Mouse (Mus musculus): Measurements from ENCODE around the gene Kcnq4. TPM values are rescaled to one million over a fixed set of nuclear protein-coding genes. Genes with fewer than 3 reads are reported as not detected.

Gene Kcnq4
- polyA plus RNA-seq, 1 experiment, result not detected

- Histone ChIP-seq H3K9me3 (no peaks in the 10 kb centered on the region), H3K27me3 (replicated peaks) (peaks cover 99% of the 10 kb centered on the region), H3K4me3 (replicated peaks) (no peak overlapping the region), H3K4me1 (peaks cover 32% of the 10 kb centered on the region), H3K36me3 (replicated peaks; ENCODE audit: low read length) (no peaks in the 10 kb centered on the region)
- TF ChIP-seq FLI1 (IDR thresholded peaks at IDR 0.05; ENCODE audit: low read length), result no peak
- TF ChIP-seq GATA1 (IDR thresholded peaks at IDR 0.05; ENCODE audit: borderline replicate concordance, low read length), result no peak
Measured at GRCm38 (mm10) chr4:120713021-120713420, 35.4 kb downstream of the Kcnq4 start.

- TF ChIP-seq FLI1 (IDR thresholded peaks at IDR 0.05; ENCODE audit: low read length), result no peak
- TF ChIP-seq GATA1 (IDR thresholded peaks at IDR 0.05; ENCODE audit: borderline replicate concordance, low read length), result no peak
Measured at GRCm38 (mm10) chr4:120712236-120712635, 36.2 kb downstream of the Kcnq4 start.

GRCm38 (mm10) chr4:120702511-120702910 lies 45.9 kb downstream of the Kcnq4 start:
- Histone ChIP-seq H3K4me1 (peaks cover 13% of the 10 kb centered on the region; the same call in 1 of the 2 replicates), H3K36me3 (replicated peaks; ENCODE audit: low read length) (no peaks in the 10 kb centered on the region), H3K9me3 (no peaks in the 10 kb centered on the region), H3K27me3 (replicated peaks) (peaks cover 92% of the 10 kb centered on the region), H3K4me3 (replicated peaks) (no peak overlapping the region)
- no peak for TF ChIP-seq GATA1 (IDR thresholded peaks at IDR 0.05; ENCODE audit: borderline replicate concordance, low read length)
- no peak for TF ChIP-seq FLI1 (IDR thresholded peaks at IDR 0.05; ENCODE audit: low read length)

More at GRCm38 (mm10) chr4:120712236-120712635, 36.2 kb downstream of the Kcnq4 start:
- Histone ChIP-seq H3K36me3 (replicated peaks; ENCODE audit: low read length) (no peaks in the 10 kb centered on the region), H3K27me3 (replicated peaks) (peaks cover 98% of the 10 kb centered on the region), H3K4me1 (peaks cover 29% of the 10 kb centered on the region), H3K9me3 (no peaks in the 10 kb centered on the region), H3K4me3 (replicated peaks) (no peak overlapping the region)

GRCm38 (mm10) chr4:120702056-120702455 lies 46.4 kb downstream of the Kcnq4 start:
- H3K4me3 ChIP-seq (replicated peaks), result no peak overlapping the region
- H3K4me1 ChIP-seq, result peaks cover 13% of the 10 kb centered on the region; the same call in 1 of the 2 replicates
- H3K9me3 ChIP-seq, result no peaks in the 10 kb centered on the region
- TF ChIP-seq FLI1 (IDR thresholded peaks at IDR 0.05; ENCODE audit: low read length) (no peak), GATA1 (IDR thresholded peaks at IDR 0.05; ENCODE audit: borderline replicate concordance, low read length) (no peak)
- H3K36me3 ChIP-seq (replicated peaks; ENCODE audit: low read length), result no peaks in the 10 kb centered on the region
- H3K27me3 ChIP-seq (replicated peaks), result peaks cover 94% of the 10 kb centered on the region

- Histone ChIP-seq H3K4me3 (replicated peaks) (no peak overlapping the region), H3K27me3 (replicated peaks) (peaks cover 95% of the 10 kb centered on the region), H3K4me1 (peaks cover 13% of the 10 kb centered on the region; the same call in 1 of the 2 replicates), H3K9me3 (no peaks in the 10 kb centered on the region), H3K36me3 (replicated peaks; ENCODE audit: low read length) (no peaks in the 10 kb centered on the region)
- TF ChIP-seq GATA1 (IDR thresholded peaks at IDR 0.05; ENCODE audit: borderline replicate concordance, low read length) (no peak), FLI1 (IDR thresholded peaks at IDR 0.05; ENCODE audit: low read length) (no peak)
Measured at GRCm38 (mm10) chr4:120701180-120701579, 47.2 kb downstream of the Kcnq4 start.

GRCm38 (mm10) chr4:120697799-120698484 lies 50.5 kb downstream of the Kcnq4 start:
- H3K36me3 ChIP-seq (replicated peaks; ENCODE audit: low read length), result no peaks in the 10 kb centered on the region
- H3K4me1 ChIP-seq, result peaks cover 9% of the 10 kb centered on the region; the same call in 1 of the 2 replicates
- H3K9me3 ChIP-seq, result no peaks in the 10 kb centered on the region
- TF ChIP-seq GATA1 (IDR thresholded peaks at IDR 0.05; ENCODE audit: borderline replicate concordance, low read length) (no peak), FLI1 (IDR thresholded peaks at IDR 0.05; ENCODE audit: low read length) (no peak)
- peaks cover 89% of the 10 kb centered on the region for H3K27me3 ChIP-seq (replicated peaks)
- H3K4me3 ChIP-seq (replicated peaks), result peak overlapping the region; percentile 16

- Histone ChIP-seq H3K9me3 (no peaks in the 10 kb centered on the region), H3K36me3 (replicated peaks; ENCODE audit: low read length) (no peaks in the 10 kb centered on the region), H3K4me3 (replicated peaks) (no peak overlapping the region), H3K27me3 (replicated peaks) (peaks cover 83% of the 10 kb centered on the region), H3K4me1 (peaks cover 9% of the 10 kb centered on the region; the same call in 1 of the 2 replicates)
- no peak for TF ChIP-seq FLI1 (IDR thresholded peaks at IDR 0.05; ENCODE audit: low read length)
- no peak for TF ChIP-seq GATA1 (IDR thresholded peaks at IDR 0.05; ENCODE audit: borderline replicate concordance, low read length)
Measured at GRCm38 (mm10) chr4:120697353-120697752, 51.1 kb downstream of the Kcnq4 start.

GRCm38 (mm10) chr4:120692717-120693116 lies 55.7 kb downstream of the Kcnq4 start:
- peaks cover 70% of the 10 kb centered on the region for H3K27me3 ChIP-seq (replicated peaks)
- no peaks in the 10 kb centered on the region for H3K9me3 ChIP-seq
- H3K4me3 ChIP-seq (replicated peaks), result no peak overlapping the region
- no peak for TF ChIP-seq FLI1 (IDR thresholded peaks at IDR 0.05; ENCODE audit: low read length)
- TF ChIP-seq GATA1 (IDR thresholded peaks at IDR 0.05; ENCODE audit: borderline replicate concordance, low read length), result no peak
- H3K36me3 ChIP-seq (replicated peaks; ENCODE audit: low read length), result no peaks in the 10 kb centered on the region
- H3K4me1 ChIP-seq, result peaks cover 2% of the 10 kb centered on the region; the same call in 1 of the 2 replicates

- Histone ChIP-seq H3K4me3 (replicated peaks) (no peak overlapping the region), H3K9me3 (0 out of 2 replicates have a peak, but pooled peaks cover 5% of the 10 kb centered on the region), H3K27me3 (replicated peaks) (peaks cover 54% of the 10 kb centered on the region), H3K4me1 (no peaks in the 10 kb centered on the region), H3K36me3 (replicated peaks; ENCODE audit: low read length) (no peaks in the 10 kb centered on the region)
- TF ChIP-seq FLI1 (IDR thresholded peaks at IDR 0.05; ENCODE audit: low read length), result no peak
- no peak for TF ChIP-seq GATA1 (IDR thresholded peaks at IDR 0.05; ENCODE audit: borderline replicate concordance, low read length)
Measured at GRCm38 (mm10) chr4:120689317-120689716, 59.1 kb downstream of the Kcnq4 start.

- Histone ChIP-seq H3K9me3 (0 out of 2 replicates have a peak, but pooled peaks cover 5% of the 10 kb centered on the region), H3K27me3 (replicated peaks) (peaks cover 55% of the 10 kb centered on the region), H3K36me3 (replicated peaks; ENCODE audit: low read length) (no peaks in the 10 kb centered on the region), H3K4me1 (peaks cover 5% of the 10 kb centered on the region), H3K4me3 (replicated peaks) (no peak overlapping the region)
- TF ChIP-seq FLI1 (IDR thresholded peaks at IDR 0.05; ENCODE audit: low read length), result no peak
- TF ChIP-seq GATA1 (IDR thresholded peaks at IDR 0.05; ENCODE audit: borderline replicate concordance, low read length), result no peak
Measured at GRCm38 (mm10) chr4:120687282-120687681, 61.1 kb downstream of the Kcnq4 start.
